Mouse (Mus musculus): Measurements from ENCODE around the gene Baz1a. TPM values are rescaled to one million over a fixed set of nuclear protein-coding genes. Genes with fewer than 3 reads are reported as not detected.
"Not testable (repeated sequence)": the region's sequence is repeated elsewhere in the genome, so short reads cannot be mapped to it uniquely, and the experiment has no call there.

The Baz1a gene
- polyA plus RNA-seq, 1 experiment from 2014 or later, result 12.2 TPM

- no peak overlapping the region for H3K27ac ChIP-seq (replicated peaks in 1 of 2; ENCODE audit: control insufficient read depth in 1 of 2, insufficient read depth in 1 of 2, low read depth in 2 of 2, low read length in 2 of 2)
Measured at GRCm38 (mm10) chr12:54959569-54959968, 54.6 kb downstream of the Baz1a start.

GRCm38 (mm10) chr12:54956974-54957373 lies 57.2 kb downstream of the Baz1a start:
- H3K4me2 ChIP-seq (ENCODE audit: low read length), result no peak overlapping the region
- peaks cover 13% of the 10 kb centered on the region for H3K36me3 ChIP-seq (ENCODE audit: control insufficient read depth, insufficient read depth, low read length)
- H3K27ac ChIP-seq (replicated peaks in 1 of 2; ENCODE audit: control insufficient read depth in 1 of 2, insufficient read depth in 1 of 2, low read depth in 2 of 2, low read length in 2 of 2), result no peak overlapping the region
- H3K27me3 ChIP-seq (ENCODE audit: control insufficient read depth, insufficient read depth, low read length), result no peaks in the 10 kb centered on the region
- no peak for ATAC-seq (ENCODE audit: insufficient number of reproducible peaks, insufficient read depth, low FRiP score, low read depth)
- no peaks in the 10 kb centered on the region for H3K9me3 ChIP-seq (ENCODE audit: control insufficient read depth, low read length)
- 6% methylated on average over 2 of the region's 2 CpGs for WGBS
- no peak overlapping the region for H3K9ac ChIP-seq (ENCODE audit: low read length)
- H3K4me1 ChIP-seq (ENCODE audit: control insufficient read depth in 2 of 2, insufficient read depth in 2 of 2, low read length in 2 of 2), result peaks cover 0 to 6% of the 10 kb centered on the region in 2 experiments; a peak in 3 of 4 replicates
- no peak overlapping the region for H3K4me3 ChIP-seq (ENCODE audit: control insufficient read depth in 1 of 2, insufficient read depth in 1 of 2, low read depth in 1 of 2, low read length in 2 of 2)

More at GRCm38 (mm10) chr12:54959569-54959968, 54.6 kb downstream of the Baz1a start:
- peaks cover 0 to 6% of the 10 kb centered on the region in 2 experiments; a peak in 3 of 4 replicates for H3K4me1 ChIP-seq (ENCODE audit: control insufficient read depth in 2 of 2, insufficient read depth in 2 of 2, low read length in 2 of 2)
- no peaks in the 10 kb centered on the region for H3K9me3 ChIP-seq (ENCODE audit: control insufficient read depth, low read length)
- ATAC-seq (ENCODE audit: insufficient number of reproducible peaks, insufficient read depth, low FRiP score, low read depth), result no peak
- H3K27me3 ChIP-seq (ENCODE audit: control insufficient read depth, insufficient read depth, low read length), result no peaks in the 10 kb centered on the region
- H3K36me3 ChIP-seq (ENCODE audit: control insufficient read depth, insufficient read depth, low read length), result 0 out of 2 replicates have a peak, but pooled peaks cover 3% of the 10 kb centered on the region
- no peak overlapping the region for H3K9ac ChIP-seq (ENCODE audit: low read length)
- no peak overlapping the region for H3K4me2 ChIP-seq (ENCODE audit: low read length)
- WGBS, result 60% methylated on average over 2 of the region's 2 CpGs
- no peak overlapping the region for H3K4me3 ChIP-seq (ENCODE audit: control insufficient read depth in 1 of 2, insufficient read depth in 1 of 2, low read depth in 1 of 2, low read length in 2 of 2)

- no peaks in the 10 kb centered on the region for H3K9me3 ChIP-seq (ENCODE audit: control insufficient read depth, low read length)
- H3K4me3 ChIP-seq (ENCODE audit: control insufficient read depth in 1 of 2, insufficient read depth in 1 of 2, low read depth in 1 of 2, low read length in 2 of 2), result no peak overlapping the region
- WGBS, result 80% methylated on average over 4 of the region's 4 CpGs
- H3K4me1 ChIP-seq (ENCODE audit: control insufficient read depth in 2 of 2, insufficient read depth in 2 of 2, low read length in 2 of 2), result peaks cover 0 to 6% of the 10 kb centered on the region in 2 experiments; a peak in 3 of 4 replicates
- no peak overlapping the region for H3K9ac ChIP-seq (ENCODE audit: low read length)
- no peak overlapping the region for H3K4me2 ChIP-seq (ENCODE audit: low read length)
- no peak for ATAC-seq (ENCODE audit: insufficient number of reproducible peaks, insufficient read depth, low FRiP score, low read depth)
- H3K27me3 ChIP-seq (ENCODE audit: control insufficient read depth, insufficient read depth, low read length), result no peaks in the 10 kb centered on the region
- peaks cover 13% of the 10 kb centered on the region for H3K36me3 ChIP-seq (ENCODE audit: control insufficient read depth, insufficient read depth, low read length)
- H3K27ac ChIP-seq (replicated peaks in 1 of 2; ENCODE audit: control insufficient read depth in 1 of 2, insufficient read depth in 1 of 2, low read depth in 2 of 2, low read length in 2 of 2), result no peak overlapping the region
Measured at GRCm38 (mm10) chr12:54956457-54956856, 57.7 kb downstream of the Baz1a start.

- peaks cover 22% of the 10 kb centered on the region for H3K36me3 ChIP-seq (ENCODE audit: control insufficient read depth, insufficient read depth, low read length)
- no peak overlapping the region for H3K9ac ChIP-seq (ENCODE audit: low read length)
- no peaks in the 10 kb centered on the region for H3K4me1 ChIP-seq (ENCODE audit: control insufficient read depth in 2 of 2, insufficient read depth in 2 of 2, low read length in 2 of 2)
- no peak for ATAC-seq (ENCODE audit: insufficient number of reproducible peaks, insufficient read depth, low FRiP score, low read depth)
- WGBS, result 80% methylated on average over 6 of the region's 6 CpGs
- H3K27ac ChIP-seq (replicated peaks in 1 of 2; ENCODE audit: control insufficient read depth in 1 of 2, insufficient read depth in 1 of 2, low read depth in 2 of 2, low read length in 2 of 2), result no peak overlapping the region
- no peaks in the 10 kb centered on the region for H3K27me3 ChIP-seq (ENCODE audit: control insufficient read depth, insufficient read depth, low read length)
- H3K4me2 ChIP-seq (ENCODE audit: low read length), result no peak overlapping the region
- H3K4me3 ChIP-seq (ENCODE audit: control insufficient read depth in 1 of 2, insufficient read depth in 1 of 2, low read depth in 1 of 2, low read length in 2 of 2), result no peak overlapping the region
- H3K9me3 ChIP-seq (ENCODE audit: control insufficient read depth, low read length), result no peaks in the 10 kb centered on the region
Measured at GRCm38 (mm10) chr12:54946116-54946515, 68.0 kb downstream of the Baz1a start.

GRCm38 (mm10) chr12:54942586-54943157 lies 71.5 kb downstream of the Baz1a start:
- WGBS, result 85% methylated on average over 6 of the region's 6 CpGs

GRCm38 (mm10) chr12:54937581-54938343 lies 76.4 kb downstream of the Baz1a start:
- not testable (repeated sequence) for H3K9me3 ChIP-seq (ENCODE audit: control insufficient read depth, low read length); H3K27me3 ChIP-seq (ENCODE audit: control insufficient read depth, insufficient read depth, low read length); H3K4me1 ChIP-seq (ENCODE audit: control insufficient read depth in 2 of 2, insufficient read depth in 2 of 2, low read length in 2 of 2); H3K4me3 ChIP-seq (ENCODE audit: control insufficient read depth in 1 of 2, insufficient read depth in 1 of 2, low read depth in 1 of 2, low read length in 2 of 2); H3K27ac ChIP-seq (replicated peaks in 1 of 2; ENCODE audit: control insufficient read depth in 1 of 2, insufficient read depth in 1 of 2, low read depth in 2 of 2, low read length in 2 of 2); H3K9ac ChIP-seq (ENCODE audit: low read length); ATAC-seq (ENCODE audit: insufficient number of reproducible peaks, insufficient read depth, low FRiP score, low read depth); H3K4me2 ChIP-seq (ENCODE audit: low read length)
- WGBS, result 90% methylated on average over 5 of the region's 5 CpGs
- H3K36me3 ChIP-seq (ENCODE audit: control insufficient read depth, insufficient read depth, low read length), result peaks cover 26% of the 10 kb centered on the region

More at GRCm38 (mm10) chr12:54942586-54943157, 71.5 kb downstream of the Baz1a start:
- H3K4me3 ChIP-seq (ENCODE audit: control insufficient read depth in 1 of 2, insufficient read depth in 1 of 2, low read depth in 1 of 2, low read length in 2 of 2); ATAC-seq (ENCODE audit: insufficient number of reproducible peaks, insufficient read depth, low FRiP score, low read depth); H3K27me3 ChIP-seq (ENCODE audit: control insufficient read depth, insufficient read depth, low read length); H3K4me1 ChIP-seq (ENCODE audit: control insufficient read depth in 2 of 2, insufficient read depth in 2 of 2, low read length in 2 of 2); H3K27ac ChIP-seq (replicated peaks in 1 of 2; ENCODE audit: control insufficient read depth in 1 of 2, insufficient read depth in 1 of 2, low read depth in 2 of 2, low read length in 2 of 2); H3K9ac ChIP-seq (ENCODE audit: low read length); H3K9me3 ChIP-seq (ENCODE audit: control insufficient read depth, low read length); H3K4me2 ChIP-seq (ENCODE audit: low read length): not testable (repeated sequence)
- peaks cover 42% of the 10 kb centered on the region for H3K36me3 ChIP-seq (ENCODE audit: control insufficient read depth, insufficient read depth, low read length)

GRCm38 (mm10) chr12:54910387-54910786 lies 103.8 kb downstream of the Baz1a start:
- Histone ChIP-seq H3K4me1 (ENCODE audit: control insufficient read depth in 2 of 2, insufficient read depth in 2 of 2, low read length in 2 of 2) (no peaks in the 10 kb centered on the region), H3K27ac (replicated peaks in 1 of 2; ENCODE audit: control insufficient read depth in 1 of 2, insufficient read depth in 1 of 2, low read depth in 2 of 2, low read length in 2 of 2) (no peak overlapping the region), H3K4me3 (ENCODE audit: control insufficient read depth in 1 of 2, insufficient read depth in 1 of 2, low read depth in 1 of 2, low read length in 2 of 2) (no peak overlapping the region), H3K4me2 (ENCODE audit: low read length) (no peak overlapping the region), H3K9ac (ENCODE audit: low read length) (no peak overlapping the region), H3K9me3 (ENCODE audit: control insufficient read depth, low read length) (no peaks in the 10 kb centered on the region), H3K27me3 (ENCODE audit: control insufficient read depth, insufficient read depth, low read length) (no peaks in the 10 kb centered on the region), H3K36me3 (ENCODE audit: control insufficient read depth, insufficient read depth, low read length) (peaks cover 69% of the 10 kb centered on the region)
- no peak for ATAC-seq (ENCODE audit: insufficient number of reproducible peaks, insufficient read depth, low FRiP score, low read depth)
- 89% methylated on average over 3 of the region's 3 CpGs for WGBS
